Mouse (Mus musculus) heart, postnatal 0 days (tissue): ENCODE measurements around the gene Gm40193.

Experiments
- CTCF ChIP-seq: IDR thresholded peaks from 2 replicates; pipeline ENCODE4 v1.5.1; 2016; ENCODE audit warnings: antibody characterized with exemption, control low read depth, low read depth
- EP300 ChIP-seq: IDR thresholded peaks from 2 replicates; pipeline ENCODE4 v1.6.1; 2016; ENCODE audit warnings: antibody characterized with exemption, low read depth

- no peak for TF ChIP-seq CTCF
- no peak for TF ChIP-seq EP300
These were observed 30.7 kb downstream of the Gm40193 start for GRCm38 (mm10) chr11:70502018-70502417.
